Comparison of ENCODE assay signal across 14 mouse cellular contexts in genomic region chr3:64996451-64996850, GRCm38 (mm10).
"Had no signal": no experiment of that assay in that cellular context is flagged by ENCODE, and none has a peak within 500 bp of the region (broad histone marks: within the 10 kb centered on the region; RNA-seq: fewer than 3 reads in every experiment).

No protein-coding gene starts in this region.

- ATAC-seq: liver, embryonic 12.5 days had no signal

- H3K9me3 ChIP-seq: liver, embryonic 12.5 days; lung, embryonic 15.5 days had no signal

- H3K9ac ChIP-seq: liver, embryonic 12.5 days; lung, embryonic 15.5 days had no signal

- H3K4me1 ChIP-seq: liver, embryonic 12.5 days; lung, embryonic 15.5 days; megakaryocyte, embryonic 14.5 days had no signal

- H3K4me3 ChIP-seq: layer of hippocampus, adult 2 months; liver, embryonic 12.5 days; lung, embryonic 15.5 days; megakaryocyte, embryonic 14.5 days had no signal

- H3K36me3 ChIP-seq: liver, embryonic 12.5 days; lung, embryonic 15.5 days had no signal

- H3K27me3 ChIP-seq: liver, embryonic 12.5 days; lung, embryonic 15.5 days; megakaryocyte, embryonic 14.5 days had no signal

- DNase-seq: kidney, adult 11 months; kidney, adult 9 months; kidney, postnatal 4 days; lung, postnatal 14 days; midbrain, embryonic 14.5 days; right cerebral cortex, adult 18-20 months; right cerebral cortex, postnatal 25 days; thymus, postnatal 4 days had no signal

- H3K27ac ChIP-seq: kidney, postnatal 0 days; layer of hippocampus, adult 2 months; liver, embryonic 12.5 days; lung, embryonic 15.5 days; macrophage had no signal

- H3K4me2 ChIP-seq: liver, embryonic 12.5 days; lung, embryonic 15.5 days had no signal
